ENCODE assay signal across 19 mouse cellular contexts in genomic region chr4:117311891-117312290, GRCm38 (mm10). TPM values are rescaled to one million over a fixed set of nuclear protein-coding genes. Genes with fewer than 3 reads are reported as not detected.
DNase-seq lines count a peak whose midpoint lies in the region; ATAC-seq and TF ChIP-seq lines count a peak whose summit lies in the region.
"Had no signal": no experiment of that assay in that cellular context is flagged by ENCODE, and none has a peak within 500 bp of the region (broad histone marks: within the 10 kb centered on the region; RNA-seq: fewer than 3 reads in every experiment).

No protein-coding gene starts in this region.

- H3K9me3 ChIP-seq in hindbrain, embryonic 10.5 days, result no peaks in the 10 kb centered on the region
- H3K9me3 ChIP-seq in hindbrain, embryonic 16.5 days (ENCODE audit: control insufficient read depth, low read length), result no peaks in the 10 kb centered on the region
- no peaks in the 10 kb centered on the region for H3K9me3 ChIP-seq in E14TG2a.4 (ENCODE audit: low read length)
- no peaks in the 10 kb centered on the region for H3K9me3 ChIP-seq in limb, embryonic 13.5 days
- H3K9me3 ChIP-seq: embryonic facial prominence, embryonic 12.5 days had no signal

- no peak overlapping the region for H3K4me2 ChIP-seq in hindbrain, embryonic 16.5 days (ENCODE audit: low read length)
- peak overlapping the region; percentile 31; the same call in 1 of the 2 replicates for H3K4me2 ChIP-seq in limb, embryonic 13.5 days (replicated peaks)

- H3K9ac ChIP-seq in hindbrain, embryonic 16.5 days (ENCODE audit: low read depth, low read length), result no peak overlapping the region
- H3K9ac ChIP-seq in limb, embryonic 13.5 days, result no peak overlapping the region
- H3K9ac ChIP-seq: embryonic facial prominence, embryonic 12.5 days; lung, embryonic 14.5 days had no signal

- no peak for DNase-seq in hindbrain, embryonic 10.5 days (ENCODE audit: low spot score)
- DNase-seq in cerebellum, adult 9-10 months, result no peak
- DNase-seq in urinary bladder, postnatal 14 days (ENCODE audit: low spot score), result no peak
- DNase-seq in left cerebral cortex, postnatal 25 days (ENCODE audit: low spot score in 2 of 2), result no peak
- DNase-seq: cerebellum, adult 9-11 months; gastrocnemius, postnatal 25 days; heart, postnatal 14 days; kidney, postnatal 10 days; thymus, adult 2 months had no signal

- TF ChIP-seq CTCF in E14TG2a.4 (conservative IDR thresholded peaks at IDR 0.05; ENCODE audit: low read length), result no peak

- H3K4me1 ChIP-seq in hindbrain, embryonic 10.5 days (replicated peaks), result peaks cover 56% of the 10 kb centered on the region
- H3K4me1 ChIP-seq in hindbrain, embryonic 16.5 days (ENCODE audit: control insufficient read depth, insufficient read depth, low read depth, low read length), result peaks cover 10% of the 10 kb centered on the region
- H3K4me1 ChIP-seq in E14TG2a.4 (replicated peaks; ENCODE audit: low read depth, low read length), result peaks cover 56% of the 10 kb centered on the region
- H3K4me1 ChIP-seq in limb, embryonic 13.5 days, result peaks cover 63% of the 10 kb centered on the region

- no peak for ATAC-seq in hindbrain, embryonic 16.5 days
- peak; percentile 5; the same call in 1 of the 2 replicates for ATAC-seq in erythroid progenitor cell, adult 5-6 weeks (replicated peaks; ENCODE audit: low FRiP score, poor library complexity, severe bottlenecking)
- ATAC-seq in limb, embryonic 13.5 days (ENCODE audit: low FRiP score, low read depth), result no peak
- ATAC-seq: forebrain, embryonic 16.5 days; Patski had no signal

- H3K36me3 ChIP-seq in hindbrain, embryonic 10.5 days, result 0 out of 2 replicates have a peak, but pooled peaks cover 5% of the 10 kb centered on the region
- H3K36me3 ChIP-seq in hindbrain, embryonic 16.5 days (ENCODE audit: control insufficient read depth, insufficient read depth, low read length), result no peaks in the 10 kb centered on the region
- no peaks in the 10 kb centered on the region for H3K36me3 ChIP-seq in E14TG2a.4 (ENCODE audit: insufficient read depth, low read length)
- H3K36me3 ChIP-seq in limb, embryonic 13.5 days, result 0 out of 2 replicates have a peak, but pooled peaks cover 3% of the 10 kb centered on the region
- H3K36me3 ChIP-seq: embryonic facial prominence, embryonic 12.5 days had no signal

- peaks cover 90% of the 10 kb centered on the region for H3K27me3 ChIP-seq in hindbrain, embryonic 10.5 days (ENCODE audit: insufficient read depth, poor library complexity, severe bottlenecking)
- H3K27me3 ChIP-seq in hindbrain, embryonic 16.5 days (replicated peaks; ENCODE audit: control insufficient read depth, insufficient read depth, low read length), result peaks cover 3% of the 10 kb centered on the region; the same call in 1 of the 2 replicates
- peaks cover 40% of the 10 kb centered on the region for H3K27me3 ChIP-seq in E14TG2a.4 (ENCODE audit: insufficient read depth, low read length)
- H3K27me3 ChIP-seq in limb, embryonic 13.5 days, result peaks cover 58% of the 10 kb centered on the region

- 62% methylated on average over 5 of the region's 5 CpGs for WGBS in hindbrain, embryonic 10.5 days
- 58% methylated on average over 5 of the region's 5 CpGs for whole genome bisulfite sequencing in hindbrain, embryonic 16.5 days
- WGBS in limb, embryonic 13.5 days, result 15% methylated on average over 5 of the region's 5 CpGs

- no peak overlapping the region for H3K4me3 ChIP-seq in hindbrain, embryonic 10.5 days
- no peak overlapping the region for H3K4me3 ChIP-seq in hindbrain, embryonic 16.5 days (ENCODE audit: low read length)
- peak overlapping the region; percentile 73 for H3K4me3 ChIP-seq in E14TG2a.4 (replicated peaks; ENCODE audit: low read length)
- no peak overlapping the region for H3K4me3 ChIP-seq in limb, embryonic 13.5 days
- H3K4me3 ChIP-seq: embryonic facial prominence, embryonic 12.5 days; left cerebral cortex, adult 2 months; myocyte had no signal

- H3K27ac ChIP-seq in hindbrain, embryonic 10.5 days, result 0 out of 2 replicates have a peak overlapping the region, but pooled peaks have one; percentile 72
- no peak overlapping the region for H3K27ac ChIP-seq in hindbrain, embryonic 16.5 days (ENCODE audit: low read depth, low read length)
- 0 out of 2 replicates have a peak overlapping the region, but pooled peaks have one; percentile 33 for H3K27ac ChIP-seq in limb, embryonic 13.5 days
- H3K27ac ChIP-seq: embryonic facial prominence, embryonic 12.5 days; left cerebral cortex, adult 2 months had no signal

- intact Hi-C loops in left cerebral cortex, postnatal 25 days (cut with DNase I), result no loop called here

RNA-seq across cellular contexts. Expression of gene Armh1, which starts 60.0 kb away (rescaled TPM):
- 0.39 and 0.62 TPM in 2 replicates for polyA plus RNA-seq in hindbrain, embryonic 10.5 days (2016; fragmentation: Nextera tagmentation; extraction: Ambion mirVana)
- polyA plus RNA-seq in hindbrain, embryonic 16.5 days (2015; fragmentation: Nextera tagmentation; extraction: Ambion mirVana), result 2.3 and 2.9 TPM in 2 replicates
- total RNA-seq in erythroid progenitor cell, adult 5-6 weeks (2015; ENCODE audit: low replicate concordance), result not detected in 2 replicates
- total RNA-seq in erythroid progenitor cell, adult 5-6 weeks (2017; ENCODE audit: low replicate concordance), result not detected in 2 replicates
- 0.53 and 0.79 TPM in 2 replicates for polyA plus RNA-seq in limb, embryonic 13.5 days (2015; fragmentation: Nextera tagmentation; extraction: Ambion mirVana)
- total RNA-seq in left cerebral cortex, postnatal 25 days (2021), result under 1 TPM in 1 of 2 experiments, not detected in 1; 0.55 TPM
- total RNA-seq: gastrocnemius, postnatal 25 days had no signal
- polyA plus RNA-seq: myocyte had no signal
